Mouse (Mus musculus) kidney, embryonic 15.5 days (tissue): ENCODE results near the gene Ehd2. TPM values are rescaled to one million over a fixed set of nuclear protein-coding genes. Genes with fewer than 3 reads are reported as not detected.

Experiments
- ATAC-seq: fragments of 200-750 bp; cut with Nextera tagmentation; replicated peaks from 2 replicates; pipeline ENCODE4 v1.8.0; 2017; ENCODE audit warnings: moderate TSS enrichment; ENCODE audit not compliant: low FRiP score
- H3K27ac ChIP-seq: fragments of 300-500 bp; sonication (generic); 2 replicates; pipeline ENCODE4 v1.5.1; 2015; ENCODE audit warnings: mild to moderate bottlenecking, inconsistent platforms
- H3K27me3 ChIP-seq: fragments of 300-500 bp; sonication (generic); 2 replicates; pipeline ENCODE4 v1.6.1; 2015; ENCODE audit warnings: inconsistent platforms
- H3K36me3 ChIP-seq: fragments of 300-500 bp; sonication (generic); 2 replicates; pipeline ENCODE4 v1.6.1; 2015; ENCODE audit warnings: inconsistent platforms
- H3K4me1 ChIP-seq: fragments of 300-500 bp; sonication (generic); 2 replicates; pipeline ENCODE4 v1.6.1; 2015; ENCODE audit warnings: inconsistent platforms
- H3K4me2 ChIP-seq: fragments of 300-500 bp; sonication (generic); 2 replicates; pipeline ENCODE4 v1.6.1; 2015; ENCODE audit warnings: moderate library complexity, mild to moderate bottlenecking, inconsistent platforms
- H3K4me3 ChIP-seq: fragments of 300-500 bp; sonication (generic); replicated peaks from 2 replicates; pipeline ENCODE4 v1.5.1; 2015; ENCODE audit warnings: mild to moderate bottlenecking, inconsistent platforms
- H3K9ac ChIP-seq: fragments of 300-500 bp; sonication (generic); 2 replicates; pipeline ENCODE4 v1.6.1; 2015; ENCODE audit warnings: mild to moderate bottlenecking, inconsistent platforms
- H3K9me3 ChIP-seq: fragments of 300-500 bp; sonication (generic); replicated peaks from 2 replicates; pipeline ENCODE4 v1.6.1; 2016; ENCODE audit warnings: inconsistent platforms
- WGBS: fragments of 180-500 bp; shearing (Covaris S2); methylation state at CpG from one replicate; pipeline ENCODE4 v1.1.7; 2015; ENCODE audit warnings: mixed read lengths; 5-methylcytosine and 5-hydroxymethylcytosine counted together
- polyA plus RNA-seq: library from polyadenylated mRNA; unstranded; fragments of >200 nt; fragmentation: Nextera tagmentation; extraction: Ambion mirVana; gene quantifications from 2 replicates; pipeline ENCODE4 v1.2.1, GENCODE M21; 2015

The Ehd2 gene
- polyA plus RNA-seq, 1 experiment from 2014 or later = 39.4 TPM

DNA sequence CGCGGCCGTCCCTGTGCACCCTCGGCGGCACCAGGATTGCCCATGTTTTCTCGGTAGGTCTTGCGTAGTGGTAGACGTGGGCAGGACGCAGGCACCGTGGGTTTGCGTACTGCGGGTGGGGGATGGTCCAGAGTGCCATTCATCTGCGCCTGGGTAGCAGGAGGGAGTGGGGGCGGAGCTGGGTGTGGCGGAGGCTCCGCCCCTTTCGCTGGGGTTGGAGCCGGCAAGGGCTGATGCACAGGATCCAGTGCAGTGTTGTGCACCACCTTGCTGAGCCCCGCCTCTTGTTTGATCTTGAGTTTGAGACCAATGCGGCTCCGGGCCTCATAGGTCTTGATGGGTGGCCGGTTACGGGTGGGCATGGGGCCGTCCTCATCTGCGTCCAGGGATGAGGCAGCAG is 4.9 kb upstream of the Ehd2 start:
- no peaks in the 10 kb centered on the region for H3K9me3 ChIP-seq
- 68% methylated on average over 25 of the region's 25 CpGs for WGBS
- no peak overlapping the region for H3K9ac ChIP-seq
- H3K4me2 ChIP-seq = no peak overlapping the region
- 0 out of 2 replicates have a peak, but pooled peaks have one; percentile 5 for ATAC-seq
- H3K4me3 ChIP-seq = no peak overlapping the region
- H3K4me1 ChIP-seq = peaks cover 1% of the 10 kb centered on the region; the same call in 1 of the 2 replicates
- H3K27me3 ChIP-seq = no peaks in the 10 kb centered on the region
- H3K27ac ChIP-seq = no peak overlapping the region
- H3K36me3 ChIP-seq = peaks cover 65% of the 10 kb centered on the region

DNA sequence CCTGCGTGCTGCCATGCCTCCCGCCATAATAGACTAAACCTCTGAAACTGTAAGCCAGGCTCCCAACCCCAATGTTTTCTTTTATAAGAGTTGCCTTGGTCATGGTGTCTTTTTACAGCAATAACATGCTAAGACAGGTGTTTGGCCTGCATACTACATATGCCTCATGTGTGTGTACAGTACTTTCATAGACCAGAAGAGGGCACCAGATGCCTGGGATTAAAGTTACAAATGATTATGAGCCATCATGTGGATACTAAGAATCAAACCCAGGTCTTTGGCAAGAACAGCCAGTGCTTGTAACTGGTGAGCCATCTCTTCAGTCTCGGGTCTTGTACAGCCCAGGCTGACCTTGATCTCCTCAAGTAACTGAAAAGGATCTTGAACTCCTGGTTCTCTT is 2.3 kb upstream of the Ehd2 start:
- WGBS = 85% methylated on average over 3 of the region's 3 CpGs
- H3K27ac ChIP-seq = no peak overlapping the region
- H3K27me3 ChIP-seq = no peaks in the 10 kb centered on the region
- no peak overlapping the region for H3K9ac ChIP-seq
- no peaks in the 10 kb centered on the region for H3K9me3 ChIP-seq
- H3K36me3 ChIP-seq = peaks cover 41% of the 10 kb centered on the region
- H3K4me1 ChIP-seq = peaks cover 12% of the 10 kb centered on the region
- no peak overlapping the region for H3K4me2 ChIP-seq
- ATAC-seq = no peak
- H3K4me3 ChIP-seq = no peak overlapping the region

DNA sequence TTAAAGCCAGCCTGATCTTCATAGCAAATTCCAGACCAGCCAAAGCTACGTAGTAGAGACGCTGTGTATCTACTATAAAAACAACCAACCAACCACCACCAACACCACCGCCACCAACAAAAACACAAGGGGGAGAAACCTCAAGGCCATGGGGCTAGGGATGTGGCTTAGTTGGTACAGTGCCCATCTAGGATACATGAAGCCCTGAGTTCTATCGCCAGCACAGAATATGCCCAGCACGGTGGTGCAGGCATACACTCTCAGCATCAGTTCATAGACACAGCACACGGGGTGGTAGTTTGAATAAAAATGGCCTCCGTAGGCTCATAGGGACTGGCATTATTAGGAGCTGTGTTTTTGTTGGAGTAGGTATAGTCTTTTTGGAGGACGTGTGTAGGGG is 955 bp upstream of the Ehd2 start:
- no peak overlapping the region for H3K4me3 ChIP-seq
- H3K27me3 ChIP-seq = no peaks in the 10 kb centered on the region
- H3K27ac ChIP-seq = no peak overlapping the region
- H3K4me1 ChIP-seq = peaks cover 24% of the 10 kb centered on the region
- ATAC-seq = no peak
- WGBS = 80% methylated on average over 8 of the region's 8 CpGs
- H3K4me2 ChIP-seq = no peak overlapping the region
- no peak overlapping the region for H3K9ac ChIP-seq
- peaks cover 28% of the 10 kb centered on the region for H3K36me3 ChIP-seq
- no peaks in the 10 kb centered on the region for H3K9me3 ChIP-seq

DNA sequence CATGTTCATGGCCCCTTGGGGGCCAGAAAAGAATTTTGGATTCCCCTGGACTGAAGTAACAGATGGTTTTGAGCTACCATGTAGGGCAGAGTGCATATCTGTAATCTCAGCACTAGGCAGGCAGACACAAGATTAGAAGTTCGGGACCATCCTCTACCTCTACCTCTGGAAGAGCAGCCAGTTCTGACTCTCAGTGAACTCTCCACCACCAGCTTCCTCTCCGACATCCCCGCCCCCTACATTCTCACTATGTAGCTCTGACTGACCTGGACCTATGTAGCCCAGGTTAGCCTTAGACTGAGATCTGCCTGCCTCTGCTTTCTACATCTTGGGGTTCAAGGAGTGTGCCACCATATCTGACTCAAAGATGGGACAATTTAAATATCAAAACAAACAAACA is 878 bp downstream of the Ehd2 start:
- H3K36me3 ChIP-seq = peaks cover 10% of the 10 kb centered on the region
- no peak for ATAC-seq
- H3K9me3 ChIP-seq = no peaks in the 10 kb centered on the region
- no peaks in the 10 kb centered on the region for H3K27me3 ChIP-seq
- 73% methylated on average over 3 of the region's 3 CpGs for WGBS
- peak overlapping the region; percentile 69 for H3K4me2 ChIP-seq
- H3K4me1 ChIP-seq = peaks cover 42% of the 10 kb centered on the region
- H3K27ac ChIP-seq = no peak overlapping the region
- H3K9ac ChIP-seq = no peak overlapping the region
- peak overlapping the region; percentile 51 for H3K4me3 ChIP-seq

DNA sequence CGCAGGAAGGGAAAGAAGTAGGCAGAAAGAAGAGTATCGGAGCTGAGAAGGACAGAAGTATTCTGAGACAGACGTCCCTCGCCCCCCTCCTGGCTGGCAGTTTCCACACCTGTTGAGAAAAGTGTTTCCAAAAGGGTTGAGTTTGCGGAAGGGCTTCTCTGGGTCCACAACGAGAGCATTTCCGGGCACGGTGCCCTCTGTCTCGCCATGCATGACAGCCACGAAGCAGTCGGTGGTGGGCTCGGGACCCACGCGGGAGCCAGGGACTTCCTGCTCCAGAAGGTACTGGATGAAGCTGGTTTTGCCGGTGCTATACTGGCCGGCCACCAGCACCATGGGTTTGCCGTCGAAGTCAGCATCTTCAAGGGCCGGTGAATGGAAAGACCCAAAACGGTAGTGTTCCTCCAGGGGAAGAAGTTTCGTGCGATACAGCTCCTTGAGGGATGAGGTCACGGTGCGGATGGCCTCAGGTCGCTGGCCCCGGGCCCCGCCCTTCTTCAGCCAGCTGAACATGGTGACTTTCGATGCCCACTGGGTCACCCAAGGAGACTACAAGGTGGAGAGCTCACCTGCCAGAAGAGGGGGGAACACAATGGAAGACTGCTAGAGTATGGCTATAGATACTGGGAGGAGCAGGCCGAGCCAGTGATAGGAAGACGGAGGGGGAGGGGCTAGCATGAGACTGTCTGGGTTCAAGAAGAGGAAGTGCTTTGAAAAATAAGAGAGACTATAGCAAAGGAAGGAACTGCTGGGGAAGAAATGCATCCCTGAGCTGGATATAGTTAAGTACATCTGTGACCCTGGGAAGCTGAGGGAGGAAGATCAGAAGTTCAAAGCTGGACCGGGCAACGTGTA is 3.3 kb downstream of the Ehd2 start:
- no peak for ATAC-seq
- peak overlapping the region; percentile 84 for H3K27ac ChIP-seq
- WGBS = 79% methylated on average over 32 of the region's 32 CpGs

DNA sequence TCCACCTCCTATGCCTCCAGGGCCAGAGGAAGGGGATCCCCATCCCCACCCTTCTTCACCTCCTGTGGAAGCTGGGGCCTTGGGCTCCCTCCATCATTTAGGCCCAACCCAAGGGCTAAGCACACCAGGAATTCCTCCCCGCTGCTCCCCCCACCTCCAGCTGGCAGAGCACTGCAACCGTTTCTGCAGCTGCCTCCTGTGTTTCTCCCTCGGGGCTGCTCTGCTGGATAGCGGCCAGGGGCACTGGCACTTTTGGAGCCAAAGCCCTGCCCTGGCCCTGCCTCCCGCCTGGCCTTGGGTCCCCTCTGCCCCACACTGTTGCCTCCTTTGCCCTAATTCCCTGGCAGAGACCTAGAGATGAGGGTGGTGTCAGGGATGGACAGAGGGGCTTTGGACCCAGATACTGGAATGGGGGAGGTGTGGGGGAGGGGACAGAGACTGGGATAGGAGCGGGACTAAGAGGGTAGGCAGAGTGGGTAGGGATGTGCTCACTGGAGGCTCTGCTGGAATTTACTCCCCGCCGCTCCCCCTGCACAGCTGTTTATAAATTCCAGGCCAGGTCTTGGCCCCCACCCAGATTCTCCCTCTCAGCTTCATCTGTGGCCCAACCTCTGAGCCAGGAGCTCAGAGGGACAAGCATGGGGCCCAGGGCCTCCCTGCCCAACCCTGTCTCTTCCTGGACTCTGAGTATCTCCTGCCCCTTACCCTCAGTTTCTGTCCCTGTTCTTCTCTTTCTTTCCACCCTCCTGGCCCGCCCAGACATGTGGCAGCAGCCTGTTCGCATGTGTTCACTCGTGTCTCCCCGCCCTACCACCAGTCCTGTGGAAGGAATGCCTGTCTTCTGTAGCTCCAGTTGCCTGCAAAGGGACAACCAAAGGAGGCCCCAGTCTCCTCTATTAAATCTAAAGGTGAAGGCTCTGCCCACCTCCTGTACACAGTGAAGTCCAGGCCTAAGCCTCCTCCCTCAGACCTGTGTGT is 4.8 kb downstream of the Ehd2 start:
- H3K27ac ChIP-seq = peak overlapping the region; percentile 84

More for the DNA sequence above, 3.3 kb downstream of the Ehd2 start:
- Histone ChIP-seq H3K4me1 (peaks cover 53% of the 10 kb centered on the region), H3K9me3 (no peaks in the 10 kb centered on the region), H3K4me2 (peak overlapping the region; percentile 69), H3K27me3 (no peaks in the 10 kb centered on the region), H3K4me3 (no peak overlapping the region), H3K36me3 (peaks cover 5% of the 10 kb centered on the region; the same call in 1 of the 2 replicates), H3K9ac (no peak overlapping the region)

DNA sequence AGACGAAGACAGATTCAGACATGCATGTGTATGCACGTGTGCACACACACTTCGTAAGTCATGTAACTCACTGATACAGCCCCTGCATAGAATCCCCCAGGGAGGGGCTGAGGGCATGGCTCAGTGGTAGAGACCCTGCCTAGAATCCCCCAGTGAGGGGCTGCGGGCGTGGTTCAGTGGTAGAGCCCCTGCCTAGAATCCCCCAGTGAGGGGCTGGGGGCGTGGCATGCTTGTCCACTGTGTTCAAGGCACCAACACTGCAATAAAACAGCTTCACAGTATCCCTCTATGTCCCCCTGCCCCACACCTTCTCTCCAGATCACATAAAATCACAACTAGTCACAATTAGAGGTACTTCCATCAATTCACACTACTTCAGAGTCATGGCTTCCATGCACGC is 5.6 kb downstream of the Ehd2 start:
- Histone ChIP-seq H3K4me2 (peak overlapping the region; percentile 39; the same call in 1 of the 2 replicates), H3K9ac (no peak overlapping the region), H3K36me3 (peaks cover 21% of the 10 kb centered on the region), H3K27me3 (no peaks in the 10 kb centered on the region), H3K27ac (peak overlapping the region; percentile 84), H3K4me1 (peaks cover 50% of the 10 kb centered on the region), H3K9me3 (no peaks in the 10 kb centered on the region), H3K4me3 (no peak overlapping the region)
- 87% methylated on average over 7 of the region's 7 CpGs for WGBS
- ATAC-seq = no peak

More for the DNA sequence above, 4.8 kb downstream of the Ehd2 start:
- Histone ChIP-seq H3K9ac (0 out of 2 replicates have a peak overlapping the region, but pooled peaks have one; percentile 10), H3K36me3 (peaks cover 13% of the 10 kb centered on the region; the same call in 1 of the 2 replicates), H3K9me3 (no peaks in the 10 kb centered on the region), H3K4me3 (peak overlapping the region; percentile 14; the same call in 1 of the 2 replicates), H3K4me2 (peak overlapping the region; percentile 39), H3K27me3 (no peaks in the 10 kb centered on the region), H3K4me1 (peaks cover 53% of the 10 kb centered on the region)
- 35% methylated on average over 12 of the region's 12 CpGs for WGBS
- peak; percentile 40 for ATAC-seq

DNA sequence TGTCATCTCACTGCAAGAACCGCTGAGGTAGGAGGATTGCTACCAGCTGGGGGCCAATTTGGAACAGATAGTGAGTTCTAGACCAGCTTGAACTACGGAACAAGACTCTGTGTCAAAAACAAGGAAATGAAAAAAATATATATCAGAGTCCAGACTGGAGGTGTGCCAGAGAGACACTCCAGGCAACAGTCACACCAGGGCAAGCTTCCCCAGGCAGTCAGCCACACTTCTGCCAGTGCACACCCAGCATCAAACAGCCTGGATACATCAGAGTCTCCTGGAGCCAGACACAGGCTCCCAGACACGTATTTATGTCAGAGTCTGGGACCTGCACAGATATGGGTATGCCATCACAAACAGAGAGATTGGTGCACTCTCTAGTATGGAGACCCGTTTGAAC is 6.1 kb downstream of the Ehd2 start:
- peaks cover 50% of the 10 kb centered on the region for H3K4me1 ChIP-seq
- peak overlapping the region; percentile 84 for H3K27ac ChIP-seq

DNA sequence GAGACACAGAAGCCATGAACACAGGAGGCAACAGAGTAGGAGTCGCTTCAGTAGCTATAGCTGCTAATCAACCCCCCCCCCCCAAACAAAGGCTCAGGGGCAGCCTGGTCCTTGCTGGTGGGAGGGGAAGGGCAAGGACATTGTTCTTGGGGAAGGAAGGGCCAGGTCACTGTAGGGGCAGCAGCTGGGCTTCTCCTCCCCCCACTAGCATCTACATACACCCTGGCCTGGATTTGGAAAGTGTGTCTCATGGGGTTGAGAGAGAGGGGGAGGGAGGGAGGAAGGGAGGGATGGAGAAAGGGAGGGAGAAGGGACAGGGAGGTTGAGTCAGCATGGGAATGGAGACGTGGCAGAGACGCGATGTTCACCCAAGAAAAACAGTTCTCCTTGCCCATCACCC is 6.7 kb downstream of the Ehd2 start:
- 20% methylated on average over 4 of the region's 4 CpGs for WGBS
- no peak for ATAC-seq
- peaks cover 52% of the 10 kb centered on the region for H3K4me1 ChIP-seq

More for the DNA sequence above, 6.1 kb downstream of the Ehd2 start:
- Histone ChIP-seq H3K36me3 (peaks cover 25% of the 10 kb centered on the region), H3K4me2 (0 out of 2 replicates have a peak overlapping the region, but pooled peaks have one; percentile 4), H3K9ac (no peak overlapping the region), H3K9me3 (no peaks in the 10 kb centered on the region), H3K4me3 (no peak overlapping the region), H3K27me3 (no peaks in the 10 kb centered on the region)
- ATAC-seq = no peak
- WGBS = 49% methylated on average over 4 of the region's 4 CpGs

DNA sequence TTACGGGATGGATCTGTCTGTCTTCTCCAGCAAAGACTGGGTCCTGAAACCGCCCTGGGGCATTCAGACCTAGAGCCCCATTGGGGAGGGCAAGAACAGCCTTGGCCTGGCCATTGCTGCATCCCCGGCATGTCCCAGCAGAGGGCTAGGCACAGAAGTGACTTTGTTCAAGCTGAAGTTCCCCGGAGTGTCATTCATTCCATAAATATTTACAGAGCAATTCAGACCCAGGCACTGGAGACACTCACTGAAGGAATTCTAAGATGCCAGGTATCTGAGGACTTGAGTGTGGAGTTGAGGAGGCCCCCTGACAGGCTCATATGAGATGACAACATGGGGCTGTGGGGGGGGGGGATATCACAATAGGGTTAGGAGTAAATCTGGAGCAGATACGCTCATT is 11.2 kb downstream of the Ehd2 start:
- peaks cover 45% of the 10 kb centered on the region for H3K36me3 ChIP-seq
- H3K27me3 ChIP-seq = no peaks in the 10 kb centered on the region
- no peak overlapping the region for H3K4me3 ChIP-seq
- no peak overlapping the region for H3K4me2 ChIP-seq
- peaks cover 24% of the 10 kb centered on the region for H3K4me1 ChIP-seq
- peak overlapping the region; percentile 60 for H3K27ac ChIP-seq
- 78% methylated on average over 5 of the region's 5 CpGs for WGBS
- H3K9ac ChIP-seq = no peak overlapping the region
- no peak for ATAC-seq
- 0 out of 2 replicates have a peak, but pooled peaks cover 4% of the 10 kb centered on the region for H3K9me3 ChIP-seq

More for the DNA sequence above, 6.7 kb downstream of the Ehd2 start:
- no peaks in the 10 kb centered on the region for H3K27me3 ChIP-seq
- H3K27ac ChIP-seq = peak overlapping the region; percentile 84
- no peaks in the 10 kb centered on the region for H3K9me3 ChIP-seq
- H3K4me3 ChIP-seq = no peak overlapping the region
- no peak overlapping the region for H3K4me2 ChIP-seq
- peaks cover 25% of the 10 kb centered on the region for H3K36me3 ChIP-seq
- no peak overlapping the region for H3K9ac ChIP-seq

DNA sequence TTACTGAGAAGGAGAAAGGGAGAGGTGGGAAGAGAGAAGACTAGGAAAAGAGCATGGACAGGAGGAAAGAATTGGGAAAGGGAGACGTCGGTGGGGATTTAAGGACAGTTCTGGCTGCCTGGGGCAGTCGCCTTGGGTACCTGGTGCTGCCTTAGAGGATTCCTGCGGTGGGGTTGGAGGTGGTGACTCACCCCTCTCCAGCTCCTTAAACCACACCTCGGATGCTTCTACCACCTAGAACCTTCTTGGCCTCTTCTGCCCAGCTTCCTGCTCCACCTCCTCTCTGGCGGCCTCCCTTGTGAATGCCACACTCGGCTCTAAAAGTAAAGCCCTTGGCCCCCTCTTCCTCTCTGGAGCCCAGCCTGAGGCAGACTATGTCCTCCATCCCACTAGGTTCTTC is 11.9 kb downstream of the Ehd2 start:
- peak overlapping the region; percentile 31 for H3K9ac ChIP-seq

More for the DNA sequence above, 11.9 kb downstream of the Ehd2 start:
- WGBS = 21% methylated on average over 7 of the region's 7 CpGs
- Histone ChIP-seq H3K36me3 (peaks cover 45% of the 10 kb centered on the region), H3K4me3 (peak overlapping the region; percentile 37), H3K4me2 (peak overlapping the region; percentile 66), H3K4me1 (peaks cover 17% of the 10 kb centered on the region), H3K27ac (peak overlapping the region; percentile 60), H3K9me3 (0 out of 2 replicates have a peak, but pooled peaks cover 4% of the 10 kb centered on the region), H3K27me3 (no peaks in the 10 kb centered on the region)
- ATAC-seq = no peak
